Mouse (Mus musculus): ENCODE results near the gene Cdyl.

GRCm38 (mm10) chr13:35852851-35853575 lies 193.4 kb downstream of the Cdyl start:
- no peak for TF ChIP-seq TCF12 (IDR thresholded peaks at IDR 0.05; ENCODE audit: insufficient read depth, poor library complexity, severe bottlenecking)
- TF ChIP-seq POLR2A (IDR thresholded peaks at IDR 0.05; ENCODE audit: insufficient read length, low read depth) = no peak
- TF ChIP-seq USF1 (IDR thresholded peaks at IDR 0.05; ENCODE audit: low read depth) = no peak
- no peak for TF ChIP-seq MAX (IDR thresholded peaks at IDR 0.05; ENCODE audit: low read depth)
- no peak for TF ChIP-seq POLR2AphosphoS2 (IDR thresholded peaks at IDR 0.05; ENCODE audit: insufficient read length, low read depth)
- no peak for TF ChIP-seq E2F4 (IDR thresholded peaks at IDR 0.05; ENCODE audit: insufficient read depth)
- TF ChIP-seq MYOG (IDR thresholded peaks at IDR 0.05; ENCODE audit: control insufficient read depth in 1 of 3, insufficient read depth in 1 of 3, insufficient read length in 2 of 3, low read depth in 2 of 3) = no peak
- TF ChIP-seq CEBPB (IDR thresholded peaks at IDR 0.05; ENCODE audit: insufficient read depth, poor library complexity, severe bottlenecking) = no peak
